Mouse (Mus musculus): ENCODE data around the gene Ankfn1.

Ankfn1 gene

DNA sequence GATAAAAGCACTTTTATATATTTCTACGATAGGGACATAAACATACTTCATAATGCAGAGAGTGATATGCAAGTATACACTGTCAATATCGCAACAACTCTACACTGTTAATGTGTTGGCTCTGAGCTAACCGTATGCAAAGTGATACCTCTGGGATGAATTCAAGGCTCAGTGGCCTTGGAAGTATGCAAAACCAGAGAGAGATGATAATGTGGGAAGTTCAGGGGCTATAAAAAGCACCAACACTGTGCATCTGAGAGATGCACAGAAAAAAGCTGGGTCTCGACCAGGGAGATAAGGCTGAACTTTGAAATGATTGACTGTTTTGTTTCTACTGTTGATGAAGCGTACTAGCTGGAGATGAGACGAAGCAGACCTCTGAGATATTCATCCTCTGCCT is 148.9 kb downstream of the Ankfn1 start:
- Histone ChIP-seq H3K27me3 (ENCODE audit: control insufficient read depth, insufficient read depth, low read length, poor library complexity, severe bottlenecking) (no peaks in the 10 kb centered on the region), H3K36me3 (ENCODE audit: control insufficient read depth, insufficient read depth, low read length, poor library complexity, severe bottlenecking) (no peaks in the 10 kb centered on the region)
- DNase-seq (ENCODE audit: low read depth, low spot score) = no peak

DNA sequence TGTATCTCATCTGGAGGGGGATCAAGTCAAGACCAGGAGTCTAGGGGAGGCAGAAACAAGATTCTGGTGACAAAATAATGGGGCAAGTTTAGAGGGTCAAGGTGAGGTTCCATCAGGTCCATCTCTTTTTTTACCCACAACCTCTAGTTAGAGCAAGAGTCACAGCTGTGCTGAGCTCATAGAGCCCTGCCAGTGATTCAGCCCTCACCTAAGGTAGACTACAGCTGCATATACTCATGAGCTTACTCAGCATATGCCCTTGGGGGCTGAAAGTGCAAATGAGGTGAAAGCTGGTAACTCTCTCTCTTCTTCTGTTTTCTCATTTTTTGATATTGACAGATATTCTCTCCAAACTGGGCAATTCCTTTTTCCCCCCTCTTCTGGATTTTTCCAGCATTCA is 150.2 kb downstream of the Ankfn1 start:
- Histone ChIP-seq H3K27me3 (ENCODE audit: control insufficient read depth, insufficient read depth, low read length, poor library complexity, severe bottlenecking) (no peaks in the 10 kb centered on the region), H3K36me3 (ENCODE audit: control insufficient read depth, insufficient read depth, low read length, poor library complexity, severe bottlenecking) (no peaks in the 10 kb centered on the region)

DNA sequence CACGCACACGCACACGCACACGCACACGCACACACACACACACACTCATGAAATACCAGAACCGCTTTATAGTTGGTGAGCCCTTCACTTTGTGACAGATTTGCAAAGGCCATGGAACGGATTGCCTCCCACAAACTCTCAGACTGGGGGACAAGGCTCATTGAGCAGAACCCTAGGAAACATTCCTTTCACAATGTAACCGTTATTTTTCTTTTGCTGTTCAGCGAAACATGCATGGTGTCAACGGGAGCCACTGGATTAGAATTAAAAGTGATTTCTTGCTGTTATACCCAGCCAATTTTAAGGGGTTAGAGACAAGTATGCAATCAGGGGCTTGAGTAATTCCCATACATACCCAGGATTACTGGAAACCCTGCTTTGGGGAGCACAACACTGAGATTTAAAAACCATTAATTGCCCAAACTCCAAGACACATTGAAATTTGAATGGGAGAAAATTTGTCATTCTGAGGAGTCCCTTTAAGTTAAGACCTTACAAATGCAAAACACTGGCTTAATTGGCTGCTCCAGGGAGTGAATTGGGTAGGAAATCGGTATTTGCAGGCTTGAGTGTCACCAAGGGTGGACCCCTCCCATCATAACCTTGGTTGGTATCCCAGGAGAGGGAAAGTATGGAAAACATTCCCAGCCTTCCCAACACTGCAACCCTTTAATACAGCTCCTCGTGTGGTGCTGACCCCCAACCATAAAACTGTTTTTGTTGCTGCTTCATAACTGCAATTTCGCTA is 153.6 kb downstream of the Ankfn1 start:
- Histone ChIP-seq H3K36me3 (ENCODE audit: control insufficient read depth, insufficient read depth, low read length, poor library complexity, severe bottlenecking) (no peaks in the 10 kb centered on the region), H3K27me3 (ENCODE audit: control insufficient read depth, insufficient read depth, low read length, poor library complexity, severe bottlenecking) (no peaks in the 10 kb centered on the region)
- no peak for DNase-seq (ENCODE audit: low read depth, low spot score)

More for the DNA sequence above, 150.2 kb downstream of the Ankfn1 start:
- no peak for DNase-seq (ENCODE audit: low read depth, low spot score)

DNA sequence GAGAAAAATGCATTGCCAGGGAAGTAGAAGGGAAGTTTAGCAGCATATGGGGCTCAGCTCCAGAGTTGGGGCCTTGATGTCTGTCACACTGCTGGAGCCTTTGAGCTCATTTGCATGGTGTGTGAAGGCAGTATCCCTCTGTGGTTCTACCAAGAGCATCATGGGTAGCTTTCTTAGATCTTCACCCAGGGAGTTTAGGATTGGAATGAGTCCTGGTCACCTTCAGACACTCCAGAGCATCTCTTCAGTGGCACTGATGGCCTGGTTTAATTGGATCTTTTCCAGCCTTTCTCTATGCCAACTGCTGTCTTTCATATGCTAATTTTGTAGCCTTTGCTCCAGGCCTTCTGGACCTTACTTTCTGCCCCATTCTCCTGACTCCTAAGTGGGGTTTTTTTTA is 157.5 kb downstream of the Ankfn1 start:
- DNase-seq (ENCODE audit: low read depth, low spot score) = no peak
- H3K36me3 ChIP-seq (ENCODE audit: control insufficient read depth, insufficient read depth, low read length, poor library complexity, severe bottlenecking) = no peaks in the 10 kb centered on the region
- H3K27me3 ChIP-seq (ENCODE audit: control insufficient read depth, insufficient read depth, low read length, poor library complexity, severe bottlenecking) = no peaks in the 10 kb centered on the region

DNA sequence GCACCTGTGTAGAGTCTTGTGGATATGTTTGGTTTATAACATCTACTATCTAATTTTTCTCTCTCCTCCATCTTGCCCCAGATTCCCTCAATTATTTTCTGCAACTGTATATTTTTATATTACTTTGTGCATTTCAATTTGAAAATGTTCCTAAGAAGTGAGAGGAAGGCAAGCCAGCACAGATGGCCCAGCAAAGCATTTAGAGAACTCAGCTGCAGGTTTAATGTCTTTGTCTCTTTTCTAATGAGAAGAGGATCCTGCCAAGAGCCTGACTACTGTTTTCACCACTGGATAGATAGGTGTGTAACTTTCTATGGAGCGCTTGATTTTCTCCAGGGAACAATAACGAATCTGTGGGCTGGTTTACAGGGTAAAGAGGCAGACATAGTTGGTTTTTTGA is 161.6 kb downstream of the Ankfn1 start:
- no peak for DNase-seq (ENCODE audit: low read depth, low spot score)

DNA sequence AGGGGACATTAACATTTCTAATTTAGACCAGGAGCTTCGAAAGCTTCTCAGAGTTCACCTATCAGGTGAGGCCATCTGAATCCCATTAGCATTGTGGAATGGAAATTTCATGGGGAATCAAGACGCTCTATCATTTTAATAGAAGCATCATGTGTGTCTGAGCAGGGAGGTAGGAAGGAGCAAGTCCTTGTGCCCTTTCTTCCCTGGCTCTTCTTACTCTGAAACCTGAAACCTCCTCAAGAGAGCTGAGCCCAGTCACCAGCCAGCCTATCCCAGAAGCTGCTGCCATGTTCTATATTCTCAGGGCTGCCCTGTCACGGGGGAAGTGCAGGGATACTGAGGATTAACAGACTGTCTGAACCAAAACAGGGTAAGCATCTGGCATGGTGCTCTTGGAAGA is 165.9 kb downstream of the Ankfn1 start:
- no peak for DNase-seq (ENCODE audit: low read depth, low spot score)
- no peaks in the 10 kb centered on the region for H3K27me3 ChIP-seq (ENCODE audit: control insufficient read depth, insufficient read depth, low read length, poor library complexity, severe bottlenecking)
- H3K36me3 ChIP-seq (ENCODE audit: control insufficient read depth, insufficient read depth, low read length, poor library complexity, severe bottlenecking) = no peaks in the 10 kb centered on the region

More for the DNA sequence above, 161.6 kb downstream of the Ankfn1 start:
- H3K36me3 ChIP-seq (ENCODE audit: control insufficient read depth, insufficient read depth, low read length, poor library complexity, severe bottlenecking) = no peaks in the 10 kb centered on the region
- H3K27me3 ChIP-seq (ENCODE audit: control insufficient read depth, insufficient read depth, low read length, poor library complexity, severe bottlenecking) = no peaks in the 10 kb centered on the region

DNA sequence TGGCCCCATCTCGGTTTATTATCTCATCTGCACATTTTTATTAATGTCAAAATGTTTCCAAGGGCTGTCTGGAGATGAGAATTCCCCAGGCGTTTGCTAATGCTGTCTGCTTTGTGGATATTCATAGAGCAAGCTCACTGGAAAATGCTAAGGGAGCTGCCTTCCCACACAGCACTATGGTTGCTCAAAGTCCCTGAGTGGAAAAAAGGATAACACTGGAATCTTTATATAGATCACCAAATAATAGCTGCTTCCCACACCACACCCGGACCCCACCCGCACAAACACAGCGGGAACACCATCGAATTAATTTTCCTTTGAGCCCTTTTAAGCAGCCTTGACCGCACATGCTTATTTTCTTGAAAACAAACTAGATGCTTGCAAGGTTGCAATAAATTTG is 169.4 kb downstream of the Ankfn1 start:
- H3K36me3 ChIP-seq (ENCODE audit: control insufficient read depth, insufficient read depth, low read length, poor library complexity, severe bottlenecking) = no peaks in the 10 kb centered on the region
- DNase-seq (ENCODE audit: low read depth, low spot score) = no peak

DNA sequence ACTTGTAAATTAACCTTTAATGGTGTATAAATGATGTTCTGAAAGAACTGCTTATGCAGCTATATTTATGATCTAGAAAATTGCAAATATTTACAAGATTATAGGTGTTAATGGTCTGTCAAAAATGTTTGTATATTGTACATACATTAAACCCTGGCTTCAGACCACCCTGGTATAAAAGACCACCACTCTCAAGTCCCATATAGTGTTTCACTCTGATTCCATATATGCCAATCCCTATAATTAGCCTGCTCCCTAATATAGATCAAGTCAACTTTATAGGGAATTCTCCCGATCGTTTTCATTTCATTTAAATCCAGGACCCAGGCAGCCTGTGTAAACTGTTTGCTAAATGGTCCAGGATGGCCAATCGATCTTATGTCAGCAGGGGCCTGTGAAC is 170.2 kb downstream of the Ankfn1 start:
- Histone ChIP-seq H3K36me3 (ENCODE audit: control insufficient read depth, insufficient read depth, low read length, poor library complexity, severe bottlenecking) (no peaks in the 10 kb centered on the region), H3K27me3 (ENCODE audit: control insufficient read depth, insufficient read depth, low read length, poor library complexity, severe bottlenecking) (no peaks in the 10 kb centered on the region)
- DNase-seq (ENCODE audit: low read depth, low spot score) = no peak

More for the DNA sequence above, 169.4 kb downstream of the Ankfn1 start:
- no peaks in the 10 kb centered on the region for H3K27me3 ChIP-seq (ENCODE audit: control insufficient read depth, insufficient read depth, low read length, poor library complexity, severe bottlenecking)

DNA sequence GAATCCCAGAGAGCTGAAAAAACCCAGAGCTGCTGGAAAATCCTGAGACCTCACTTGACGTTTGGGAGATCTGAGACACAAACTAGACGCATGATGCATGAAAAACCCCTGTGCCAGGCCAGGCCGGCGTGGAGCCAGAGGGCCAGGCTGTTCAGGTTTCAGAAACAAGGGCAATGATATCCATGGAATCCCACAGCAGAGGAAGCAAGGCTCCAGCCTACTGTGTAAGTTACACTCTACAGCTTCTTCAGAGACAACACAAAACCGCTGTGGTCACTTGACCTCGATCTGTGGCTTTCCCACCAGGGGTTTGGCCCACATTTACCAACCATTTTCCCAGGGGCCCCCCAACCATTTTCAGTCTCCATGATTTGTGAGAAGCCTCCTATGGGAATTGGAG is 171.1 kb downstream of the Ankfn1 start:
- no peaks in the 10 kb centered on the region for H3K27me3 ChIP-seq (ENCODE audit: control insufficient read depth, insufficient read depth, low read length, poor library complexity, severe bottlenecking)
- H3K36me3 ChIP-seq (ENCODE audit: control insufficient read depth, insufficient read depth, low read length, poor library complexity, severe bottlenecking) = no peaks in the 10 kb centered on the region
- DNase-seq (ENCODE audit: low read depth, low spot score) = no peak

DNA sequence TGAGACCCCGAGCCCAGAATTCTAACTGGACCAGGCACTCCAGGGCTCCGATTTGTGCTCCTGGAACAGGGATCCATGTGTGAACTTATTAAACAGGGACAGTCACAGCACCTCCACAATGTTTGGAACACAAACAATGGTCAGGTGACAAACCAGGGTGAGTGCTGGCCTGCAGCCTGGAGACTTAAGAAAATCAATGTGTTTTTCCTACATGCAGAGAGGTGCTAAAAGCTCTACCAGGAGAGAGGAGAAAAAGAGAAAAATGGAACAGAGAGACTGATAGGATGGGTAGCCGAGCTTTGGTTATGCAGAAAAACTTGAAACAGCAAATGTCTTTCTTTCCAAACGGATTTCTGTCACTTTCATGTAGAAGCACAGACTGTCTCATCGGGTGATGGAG is 174.5 kb downstream of the Ankfn1 start:
- Histone ChIP-seq H3K27me3 (ENCODE audit: control insufficient read depth, insufficient read depth, low read length, poor library complexity, severe bottlenecking) (no peaks in the 10 kb centered on the region), H3K36me3 (ENCODE audit: control insufficient read depth, insufficient read depth, low read length, poor library complexity, severe bottlenecking) (no peaks in the 10 kb centered on the region)
- DNase-seq (ENCODE audit: low read depth, low spot score) = no peak

DNA sequence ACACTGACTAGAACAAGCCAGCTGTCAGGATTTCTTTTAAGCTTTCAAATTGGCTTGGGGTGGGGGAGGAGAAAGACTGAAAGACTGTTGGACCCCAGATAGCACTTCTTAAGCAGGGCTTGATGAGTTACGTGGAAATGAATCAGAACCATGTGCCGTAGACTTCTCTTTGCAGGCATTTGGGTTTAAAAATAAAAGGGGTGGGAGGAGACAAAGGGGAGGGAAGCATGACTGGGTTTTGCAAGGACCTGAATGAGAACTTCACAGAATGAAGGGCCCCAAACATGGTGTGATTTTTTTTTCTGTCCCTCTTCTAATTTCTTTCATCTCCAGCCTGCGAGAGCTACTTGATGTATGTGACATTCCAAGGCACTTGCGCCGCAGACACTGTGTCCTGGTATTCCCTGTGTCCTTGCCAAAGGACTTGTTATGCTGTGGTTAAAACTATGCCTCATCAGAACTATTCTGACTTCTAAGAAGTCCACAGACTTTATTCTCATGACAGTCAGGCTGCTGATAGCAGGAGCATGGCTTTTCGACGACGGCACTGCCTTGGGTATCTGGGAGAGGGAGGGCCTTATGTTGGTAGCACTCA is 176.4 kb downstream of the Ankfn1 start:
- Histone ChIP-seq H3K27me3 (ENCODE audit: control insufficient read depth, insufficient read depth, low read length, poor library complexity, severe bottlenecking) (no peaks in the 10 kb centered on the region), H3K36me3 (ENCODE audit: control insufficient read depth, insufficient read depth, low read length, poor library complexity, severe bottlenecking) (no peaks in the 10 kb centered on the region)
- DNase-seq (ENCODE audit: low read depth, low spot score) = no peak

DNA sequence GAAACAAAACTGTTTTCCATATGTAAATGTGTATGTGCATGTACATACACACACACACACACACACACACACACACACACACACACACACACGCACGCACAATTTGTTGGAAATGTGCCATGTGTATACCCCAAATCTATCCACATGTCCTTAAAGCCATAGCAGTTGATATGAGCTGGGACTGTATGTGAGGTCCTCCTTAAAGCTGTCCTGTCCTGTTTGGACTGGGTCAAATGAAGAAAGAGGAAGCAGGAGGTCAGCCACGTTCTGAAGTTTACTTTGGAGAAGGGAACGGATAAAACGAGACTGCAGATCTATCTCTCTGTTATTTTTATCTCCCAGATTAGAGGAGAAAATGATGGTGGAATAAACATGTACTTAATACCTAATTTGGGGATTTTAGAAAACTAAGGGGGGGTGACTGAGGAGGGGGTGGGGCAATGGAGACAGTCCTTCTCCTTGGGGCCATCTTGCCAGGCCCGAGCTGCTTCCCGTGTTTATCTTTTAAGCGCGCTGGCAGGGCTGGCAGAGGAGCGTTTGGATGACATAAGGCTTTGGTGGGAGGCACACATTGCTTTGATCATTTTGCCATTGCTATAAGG is 187.1 kb downstream of the Ankfn1 start:
- no peaks in the 10 kb centered on the region for H3K36me3 ChIP-seq (ENCODE audit: control insufficient read depth, insufficient read depth, low read length, poor library complexity, severe bottlenecking)
- DNase-seq (ENCODE audit: low read depth, low spot score) = no peak

DNA sequence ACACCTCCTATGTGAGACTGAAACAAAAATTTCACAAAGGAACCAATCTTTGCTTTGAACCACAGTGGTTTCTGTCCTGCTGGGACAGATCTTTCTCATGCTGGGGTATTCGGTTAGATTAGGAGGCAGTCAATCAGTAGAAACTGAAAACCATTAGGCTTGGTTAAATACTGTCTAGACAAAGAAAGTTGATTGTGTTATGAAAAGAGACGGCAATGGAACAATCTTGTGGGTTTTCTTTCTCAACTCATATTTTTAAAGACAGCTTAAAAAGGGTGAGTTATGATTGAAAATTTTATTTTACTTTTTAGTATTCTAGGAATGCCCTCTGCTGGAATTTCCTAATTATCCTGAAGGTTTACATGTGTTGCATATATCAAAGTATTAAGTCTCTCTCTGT is 191.1 kb downstream of the Ankfn1 start:
- no peak for DNase-seq (ENCODE audit: low read depth, low spot score)
- Histone ChIP-seq H3K36me3 (ENCODE audit: control insufficient read depth, insufficient read depth, low read length, poor library complexity, severe bottlenecking) (no peaks in the 10 kb centered on the region), H3K27me3 (ENCODE audit: control insufficient read depth, insufficient read depth, low read length, poor library complexity, severe bottlenecking) (no peaks in the 10 kb centered on the region)

More for the DNA sequence above, 187.1 kb downstream of the Ankfn1 start:
- 0 out of 2 replicates have a peak, but pooled peaks cover 2% of the 10 kb centered on the region for H3K27me3 ChIP-seq (ENCODE audit: control insufficient read depth, insufficient read depth, low read length, poor library complexity, severe bottlenecking)

DNA sequence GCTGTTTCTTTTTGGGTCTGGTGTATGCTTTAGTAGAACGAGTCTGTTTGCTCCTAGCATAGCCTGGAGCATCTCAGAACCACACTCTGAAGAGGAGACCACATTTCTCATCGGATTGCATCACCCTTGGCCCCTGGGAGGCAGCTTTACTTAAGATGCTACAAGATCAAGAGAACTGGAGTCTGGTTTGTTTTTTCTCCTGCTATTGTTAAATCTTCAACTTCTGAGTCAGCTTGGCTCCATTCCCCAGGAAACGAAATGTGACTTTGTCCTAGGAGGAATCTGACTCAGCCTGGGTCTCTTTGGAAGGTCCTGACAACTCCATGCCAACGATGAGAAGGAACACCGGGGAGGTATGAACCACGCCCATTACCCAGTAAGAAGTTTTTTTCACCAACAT is 197.6 kb downstream of the Ankfn1 start:
- Histone ChIP-seq H3K27me3 (ENCODE audit: control insufficient read depth, insufficient read depth, low read length, poor library complexity, severe bottlenecking) (no peaks in the 10 kb centered on the region), H3K36me3 (ENCODE audit: control insufficient read depth, insufficient read depth, low read length, poor library complexity, severe bottlenecking) (no peaks in the 10 kb centered on the region)
- DNase-seq (ENCODE audit: low read depth, low spot score) = no peak

DNA sequence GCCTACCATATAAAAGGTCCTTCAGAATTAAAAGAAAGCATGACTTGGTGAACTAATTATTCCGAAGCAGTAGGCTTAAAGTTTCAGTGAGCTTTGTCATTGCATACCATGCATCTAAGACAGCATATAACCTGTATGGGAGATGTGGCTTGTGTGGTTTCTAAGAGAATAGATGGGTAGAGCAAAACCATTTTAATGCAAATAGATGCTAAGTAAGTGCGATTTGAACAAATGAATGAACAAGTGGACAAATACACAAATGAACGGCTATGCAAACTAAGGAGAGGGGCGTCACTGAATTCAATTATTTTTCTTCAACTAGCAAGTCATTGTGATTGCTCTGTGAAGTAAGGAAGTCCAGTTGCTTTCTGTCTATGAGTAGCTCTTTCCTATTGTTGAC is 198.3 kb downstream of the Ankfn1 start:
- Histone ChIP-seq H3K36me3 (ENCODE audit: control insufficient read depth, insufficient read depth, low read length, poor library complexity, severe bottlenecking) (no peaks in the 10 kb centered on the region), H3K27me3 (ENCODE audit: control insufficient read depth, insufficient read depth, low read length, poor library complexity, severe bottlenecking) (no peaks in the 10 kb centered on the region)
- no peak for DNase-seq (ENCODE audit: low read depth, low spot score)

Measured in splenic B cell, adult 2 months (primary cell).